8 mouse cellular contexts compared by ENCODE assay signal in genomic region chr5:117356365-117357128, GRCm38 (mm10). TPM values are rescaled to one million over a fixed set of nuclear protein-coding genes. Genes with fewer than 3 reads are reported as not detected.
DNase-seq lines count a peak whose midpoint lies in the region; ATAC-seq and TF ChIP-seq lines count a peak whose summit lies in the region.

No protein-coding gene starts in this region.

- ATAC-seq in heart, embryonic 12.5 days (ENCODE audit: insufficient number of reproducible peaks, low FRiP score), result peak; percentile 34
- peak; percentile 50; the same call in 1 of the 2 replicates for ATAC-seq in kidney, embryonic 16.5 days (ENCODE audit: low FRiP score, low TSS enrichment)
- peak; percentile 39 for ATAC-seq in lung, postnatal 0 days
- no peak for ATAC-seq in frontal cortex, adult (ENCODE audit: low TSS enrichment)

- H3K4me1 ChIP-seq in heart, embryonic 12.5 days (replicated peaks), result peaks cover 48% of the 10 kb centered on the region
- peaks cover 50% of the 10 kb centered on the region for H3K4me1 ChIP-seq in kidney, embryonic 16.5 days (ENCODE audit: insufficient read depth, low read length)
- H3K4me1 ChIP-seq in lung, postnatal 0 days (ENCODE audit: insufficient read depth, low read depth, low read length), result peaks cover 22% of the 10 kb centered on the region

- TF ChIP-seq CTCF in lung, postnatal 0 days (IDR thresholded peaks at IDR 0.05), result no peak

- WGBS in heart, embryonic 12.5 days, result 0% methylated on average over 23 of the region's 24 CpGs
- 0% methylated on average over 20 of the region's 24 CpGs for WGBS in kidney, embryonic 16.5 days
- 4% methylated on average over 20 of the region's 24 CpGs for WGBS in lung, postnatal 0 days

- H3K4me3 ChIP-seq in heart, embryonic 12.5 days, result peak overlapping the region; percentile 94
- peak overlapping the region; percentile 79 for H3K4me3 ChIP-seq in kidney, embryonic 16.5 days (ENCODE audit: low read length)
- H3K4me3 ChIP-seq in lung, postnatal 0 days (ENCODE audit: low read depth, low read length), result peak overlapping the region; percentile 93

- TF ChIP-seq EP300 in lung, postnatal 0 days (IDR thresholded peaks at IDR 0.05), result peak; percentile 43; the same call in 1 of the 2 replicates

- DNase-seq in CD4-positive, CD25-positive, alpha-beta regulatory T cell, adult 2 months (ENCODE audit: low read depth, low spot score), result peak; percentile 41
- DNase-seq in adipocyte (ENCODE audit: low spot score), result peak; percentile 44
- DNase-seq in embryo, embryonic 9.5 days (ENCODE audit: extremely low spot score), result peak; percentile 46
- DNase-seq in lung, postnatal 0 days (ENCODE audit: low spot score), result peak; percentile 77
- peak; percentile 66 for DNase-seq in retina, embryonic 14.5 days (ENCODE audit: low spot score)

- H3K27ac ChIP-seq in heart, embryonic 12.5 days (ENCODE audit: poor library complexity, severe bottlenecking), result peak overlapping the region; percentile 98
- peak overlapping the region; percentile 92 for H3K27ac ChIP-seq in kidney, embryonic 16.5 days (ENCODE audit: low read length)
- H3K27ac ChIP-seq in lung, postnatal 0 days (ENCODE audit: low read length), result peak overlapping the region; percentile 97

- H3K9ac ChIP-seq in heart, embryonic 12.5 days, result peak overlapping the region; percentile 96
- H3K9ac ChIP-seq in kidney, embryonic 16.5 days (replicated peaks; ENCODE audit: low read length), result peak overlapping the region; percentile 83
- H3K9ac ChIP-seq in lung, postnatal 0 days (replicated peaks; ENCODE audit: low read depth), result peak overlapping the region; percentile 94

- H3K36me3 ChIP-seq in heart, embryonic 12.5 days, result peaks cover 11% of the 10 kb centered on the region; the same call in 1 of the 2 replicates
- H3K36me3 ChIP-seq in kidney, embryonic 16.5 days (ENCODE audit: insufficient read depth, low read length), result peaks cover 6% of the 10 kb centered on the region; the same call in 1 of the 2 replicates
- H3K36me3 ChIP-seq in lung, postnatal 0 days (ENCODE audit: insufficient read depth, low read length), result no peaks in the 10 kb centered on the region

- peak overlapping the region; percentile 88 for H3K4me2 ChIP-seq in heart, embryonic 12.5 days
- H3K4me2 ChIP-seq in kidney, embryonic 16.5 days (replicated peaks; ENCODE audit: low read depth, low read length), result peak overlapping the region; percentile 86
- peak overlapping the region; percentile 92 for H3K4me2 ChIP-seq in lung, postnatal 0 days (replicated peaks; ENCODE audit: low read depth, low read length)

- no peaks in the 10 kb centered on the region for H3K9me3 ChIP-seq in heart, embryonic 12.5 days (replicated peaks)
- no peaks in the 10 kb centered on the region for H3K9me3 ChIP-seq in kidney, embryonic 16.5 days (ENCODE audit: low read length)
- no peaks in the 10 kb centered on the region for H3K9me3 ChIP-seq in lung, postnatal 0 days (ENCODE audit: low read length)

- no peaks in the 10 kb centered on the region for H3K27me3 ChIP-seq in heart, embryonic 12.5 days (replicated peaks)
- H3K27me3 ChIP-seq in kidney, embryonic 16.5 days (ENCODE audit: insufficient read depth, low read length), result no peaks in the 10 kb centered on the region
- no peaks in the 10 kb centered on the region for H3K27me3 ChIP-seq in lung, postnatal 0 days (replicated peaks; ENCODE audit: insufficient read depth, low read length)

RNA-seq across cellular contexts. Expression of gene Wsb2, which starts 0.6 kb away (rescaled TPM):
- 94.4 and 96.8 TPM in 2 replicates for polyA plus RNA-seq in heart, embryonic 12.5 days (2016; fragmentation: Nextera tagmentation; extraction: Ambion mirVana)
- 45.7 and 69.7 TPM in 2 replicates for polyA plus RNA-seq in kidney, embryonic 16.5 days (2015; fragmentation: Nextera tagmentation; extraction: Ambion mirVana)
- 63.7 and 72.0 TPM in 2 replicates for polyA plus RNA-seq in lung, postnatal 0 days (2015; fragmentation: Nextera tagmentation; extraction: Ambion mirVana)

RNA-seq across cellular contexts. Expression of gene Rfc5, which starts 32.3 kb away (rescaled TPM):
- 61.2 and 63.0 TPM in 2 replicates for polyA plus RNA-seq in heart, embryonic 12.5 days (2016; fragmentation: Nextera tagmentation; extraction: Ambion mirVana)
- 114 and 128 TPM in 2 replicates for polyA plus RNA-seq in kidney, embryonic 16.5 days (2015; fragmentation: Nextera tagmentation; extraction: Ambion mirVana)
- 17.4 and 18.2 TPM in 2 replicates for polyA plus RNA-seq in lung, postnatal 0 days (2015; fragmentation: Nextera tagmentation; extraction: Ambion mirVana)

RNA-seq across cellular contexts. Expression of gene Vsig10, which starts 37.7 kb away (rescaled TPM):
- 8.4 and 9.0 TPM in 2 replicates for polyA plus RNA-seq in heart, embryonic 12.5 days (2016; fragmentation: Nextera tagmentation; extraction: Ambion mirVana)
- 14.6 and 17.1 TPM in 2 replicates for polyA plus RNA-seq in kidney, embryonic 16.5 days (2015; fragmentation: Nextera tagmentation; extraction: Ambion mirVana)
- polyA plus RNA-seq in lung, postnatal 0 days (2015; fragmentation: Nextera tagmentation; extraction: Ambion mirVana), result 19.7 and 23.7 TPM in 2 replicates

RNA-seq across cellular contexts. Expression of gene Ksr2, which starts 57.3 kb away (rescaled TPM):
- 0.15 and 0.17 TPM in 2 replicates for polyA plus RNA-seq in heart, embryonic 12.5 days (2016; fragmentation: Nextera tagmentation; extraction: Ambion mirVana)
- polyA plus RNA-seq in kidney, embryonic 16.5 days (2015; fragmentation: Nextera tagmentation; extraction: Ambion mirVana), result 0.37 and 0.78 TPM in 2 replicates
- polyA plus RNA-seq in lung, postnatal 0 days (2015; fragmentation: Nextera tagmentation; extraction: Ambion mirVana), result 0.04 and 0.08 TPM in 2 replicates
